Mouse (Mus musculus) gastrocnemius, adult 18-20 months (tissue): ENCODE results near the gene Plagl1. TPM values are rescaled to one million over a fixed set of nuclear protein-coding genes. Genes with fewer than 3 reads are reported as not detected.

Experiments
- total RNA-seq, 2 experiments: library from RNA; stranded (reverse); gene quantifications; 2 replicates each; pipeline ENCODE4 v1.2.3; 2021

Plagl1 gene
- total RNA-seq, 2 experiments from 2014 or later, result 0.88 to 1.1 TPM

Other genes starting within 250 kb of the Plagl1 start
- 10 to 100 TPM; 17.6 to 20.4 TPM for gene Utrn, start 191.1 kb upstream of the Plagl1 start, total RNA-seq
- under 1 TPM; 0.46 to 0.47 TPM for gene Stx11, start 96.2 kb upstream of the Plagl1 start, total RNA-seq
- gene Sf3b5, start 55.2 kb upstream of the Plagl1 start, total RNA-seq, result 1 to 10 TPM; 5.2 to 5.7 TPM
- not detected for gene Zc2hc1b, start 117.5 kb downstream of the Plagl1 start, total RNA-seq
- 10 to 100 TPM; 24.9 to 31.5 TPM for gene Ltv1, start 132.7 kb downstream of the Plagl1 start, total RNA-seq